Mouse (Mus musculus): ENCODE data around the gene Slco2a1.

DNA sequence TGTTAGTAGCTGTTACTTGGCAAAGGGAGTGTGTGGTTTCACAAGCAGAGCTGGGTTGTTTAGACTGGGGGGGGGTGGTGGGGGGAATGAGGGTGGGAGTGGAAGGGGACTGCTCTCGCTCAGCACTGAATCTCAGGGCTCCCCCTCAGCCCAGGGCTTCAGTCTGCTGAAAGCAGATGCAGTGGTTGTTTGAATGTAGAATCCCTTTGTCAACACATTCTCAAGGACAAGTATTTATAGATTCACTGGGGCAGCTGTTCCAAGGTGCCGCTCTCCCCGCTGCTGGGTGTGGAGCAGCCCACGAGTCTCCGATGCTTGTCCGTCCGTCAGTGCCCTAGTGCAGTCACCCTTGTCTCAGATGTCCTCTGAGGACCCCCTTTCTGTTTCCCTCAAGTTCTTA is 152.8 kb downstream of the Slco2a1 start:
- TF ChIP-seq CTCF (IDR thresholded peaks at IDR 0.05; ENCODE audit: extremely low read depth, insufficient read depth, low read length) (no peak), POLR2A (IDR thresholded peaks at IDR 0.05; ENCODE audit: extremely low read depth, insufficient read depth, low read length) (no peak)
